8 mouse cellular contexts compared by ENCODE assay signal in genomic region chr6:86404100-86404861, GRCm38 (mm10). TPM values are rescaled to one million over a fixed set of nuclear protein-coding genes. Genes with fewer than 3 reads are reported as not detected.
A peak's percentile ranks its signal among the peaks of the same experiment; 100 is the strongest.
DNase-seq lines count a peak whose midpoint lies in the region; ATAC-seq and TF ChIP-seq lines count a peak whose summit lies in the region.

Gene Tia1 (plus strand): TSS chr6:86404219.

- under 1% methylated on average over 62 of the region's 62 CpGs for WGBS in hindbrain, embryonic 10.5 days
- WGBS in lung, postnatal 0 days: under 1% methylated on average over 53 of the region's 62 CpGs

- TF ChIP-seq CTCF in lung, postnatal 0 days (IDR thresholded peaks at IDR 0.05): no peak

- H3K4me3 ChIP-seq in hindbrain, embryonic 10.5 days: peak within 1 kb of the TSS; percentile 91
- H3K4me3 ChIP-seq in lung, postnatal 0 days (ENCODE audit: low read depth, low read length): peak within 1 kb of the TSS; percentile 85

- peak within 1 kb of the TSS; percentile 100 for H3K27ac ChIP-seq in hindbrain, embryonic 10.5 days
- peak within 1 kb of the TSS; percentile 99 for H3K27ac ChIP-seq in lung, postnatal 0 days (ENCODE audit: low read length)

- TF ChIP-seq EP300 in lung, postnatal 0 days (IDR thresholded peaks at IDR 0.05): no peak

- peaks cover 23% of the 10 kb centered on the region for H3K4me1 ChIP-seq in hindbrain, embryonic 10.5 days (replicated peaks)
- H3K4me1 ChIP-seq in lung, postnatal 0 days (ENCODE audit: insufficient read depth, low read depth, low read length): no peaks in the 10 kb centered on the region

- peak within 1 kb of the TSS; percentile 59 for H3K4me2 ChIP-seq in lung, postnatal 0 days (replicated peaks; ENCODE audit: low read depth, low read length)

- H3K9me3 ChIP-seq in hindbrain, embryonic 10.5 days: no peaks in the 10 kb centered on the region
- no peaks in the 10 kb centered on the region for H3K9me3 ChIP-seq in lung, postnatal 0 days (ENCODE audit: low read length)

- H3K27me3 ChIP-seq in hindbrain, embryonic 10.5 days (ENCODE audit: insufficient read depth, poor library complexity, severe bottlenecking): no peaks in the 10 kb centered on the region
- H3K27me3 ChIP-seq in lung, postnatal 0 days (replicated peaks; ENCODE audit: insufficient read depth, low read length): no peaks in the 10 kb centered on the region

- peaks cover 30% of the 10 kb centered on the region for H3K36me3 ChIP-seq in hindbrain, embryonic 10.5 days
- no peaks in the 10 kb centered on the region for H3K36me3 ChIP-seq in lung, postnatal 0 days (ENCODE audit: insufficient read depth, low read length)

- DNase-seq in MN1 (ENCODE audit: low spot score): peak; percentile 99
- DNase-seq in cerebellum, adult 9-10 months: peak; percentile 98
- peak; percentile 97 for DNase-seq in hindbrain, embryonic 10.5 days (ENCODE audit: low spot score)
- DNase-seq in layer of hippocampus, adult 9-11 months: peak; percentile 98
- peak; percentile 100 for DNase-seq in lung, postnatal 0 days (ENCODE audit: low spot score)
- DNase-seq in ovary, postnatal 14 days (ENCODE audit: low spot score): peak; percentile 93
- peak; percentile 97 for DNase-seq in thymus, postnatal 14 days

- peak; percentile 95 for ATAC-seq in frontal cortex, adult (ENCODE audit: low TSS enrichment)
- peak; percentile 97 for ATAC-seq in lung, postnatal 0 days

- peak within 1 kb of the TSS; percentile 94 for H3K9ac ChIP-seq in lung, postnatal 0 days (replicated peaks; ENCODE audit: low read depth)

RNA-seq across cellular contexts. Expression of gene Tia1, which starts in this region (rescaled TPM):
- 209 and 212 TPM in 2 replicates for polyA plus RNA-seq in hindbrain, embryonic 10.5 days (2016; fragmentation: Nextera tagmentation; extraction: Ambion mirVana)
- 59.1 and 66.3 TPM in 2 replicates for polyA plus RNA-seq in lung, postnatal 0 days (2015; fragmentation: Nextera tagmentation; extraction: Ambion mirVana)

Comparison
In these comparisons a context has a peak if more than half of its experiments do, and no peak if none do; other contexts are left out.
1. Peak in every context shown above with its lines: DNase-seq, ATAC-seq, H3K4me3 ChIP-seq and H3K27ac ChIP-seq.